Mouse (Mus musculus) small intestine, adult 2 months (tissue): ENCODE measurements at regions not wholly inside any gene's neighbourhood (a gene's known extent, or its start where the extent isn't known, plus 50 kb on each side); places are given as distances from the start of the nearest gene placed in this dataset.

Experiments used
- CTCF ChIP-seq: fragments of 200-500 bp; IDR thresholded peaks from 2 replicates; pipeline ENCODE4 v1.5.1; 2012; ENCODE audit warnings: low read depth, mild to moderate bottlenecking, control low read depth, inconsistent platforms, low read length, moderate library complexity, mixed read lengths; ENCODE audit not compliant: insufficient replicate concordance, insufficient read length; ENCODE audit errors: extremely low read depth
- POLR2A ChIP-seq: fragments of 200-500 bp; IDR thresholded peaks from 2 replicates; pipeline ENCODE4 v1.6.1; 2012; ENCODE audit warnings: low read depth, mild to moderate bottlenecking, control low read depth, inconsistent platforms, low read length, moderate library complexity

GRCm38 (mm10) chr13:28759026-28759425, 194.5 kb downstream of the Sox4 start:
- TF ChIP-seq CTCF (no peak), POLR2A (no peak)
